Mouse (Mus musculus) ES-Bruce4 (cell line): ENCODE data around the gene Nol10. TPM values are rescaled to one million over a fixed set of nuclear protein-coding genes. Genes with fewer than 3 reads are reported as not detected.

Source experiments
- H3K27ac ChIP-seq: 2 replicates; pipeline ENCODE4 v1.5.1; 2012; ENCODE audit warnings: low read length, inconsistent platforms; ENCODE audit not compliant: insufficient read depth
- H3K27me3 ChIP-seq: 2 replicates; pipeline ENCODE4 v1.6.1; 2012; ENCODE audit warnings: mild to moderate bottlenecking, low read length, inconsistent platforms; ENCODE audit not compliant: control insufficient read depth, poor library complexity, insufficient read depth, severe bottlenecking
- H3K36me3 ChIP-seq: 2 replicates; pipeline ENCODE4 v1.6.1; 2012; ENCODE audit warnings: inconsistent platforms, mild to moderate bottlenecking, low read length, moderate library complexity; ENCODE audit not compliant: control insufficient read depth, poor library complexity, insufficient read depth, severe bottlenecking
- H3K4me1 ChIP-seq: one replicate; pipeline ENCODE4 v1.8.1; 2011; ENCODE audit warnings: low read length; ENCODE audit not compliant: control insufficient read depth, insufficient read depth
- H3K4me3 ChIP-seq: 2 replicates; pipeline ENCODE4 v1.5.1; 2011; ENCODE audit warnings: low read depth, mild to moderate bottlenecking, low read length
- H3K9ac ChIP-seq: 2 replicates; pipeline ENCODE4 v1.6.1; 2012; ENCODE audit warnings: low read depth, mild to moderate bottlenecking, inconsistent platforms; ENCODE audit not compliant: poor library complexity, severe bottlenecking
- H3K9me3 ChIP-seq: replicated peaks from 2 replicates; pipeline ENCODE4 v1.6.1; 2012; ENCODE audit warnings: mild to moderate bottlenecking, low read length, inconsistent platforms; ENCODE audit not compliant: control insufficient read depth, poor library complexity, insufficient read depth, severe bottlenecking
- CTCF ChIP-seq: IDR thresholded peaks from one replicate; pipeline ENCODE4 v1.8.1; 2011; ENCODE audit warnings: low read depth, low read length
- EP300 ChIP-seq: IDR thresholded peaks from 2 replicates; pipeline ENCODE4 v1.6.1; 2011; ENCODE audit warnings: low read depth, low read length; ENCODE audit not compliant: insufficient read depth
- POLR2A ChIP-seq: IDR thresholded peaks from one replicate; pipeline ENCODE4 v1.8.1; 2011; ENCODE audit warnings: low read length; ENCODE audit not compliant: insufficient read depth
- polyA plus RNA-seq: library from polyadenylated mRNA; stranded (reverse); fragments of >200 nt; gene quantifications from 2 replicates; pipeline ENCODE4 v1.2.4, GENCODE M21; 2011; ENCODE audit warnings: low read depth; ENCODE audit not compliant: missing spikeins, insufficient read depth, insufficient read length

Nol10 gene
- polyA plus RNA-seq, 1 experiment: 61.6 TPM

DNA sequence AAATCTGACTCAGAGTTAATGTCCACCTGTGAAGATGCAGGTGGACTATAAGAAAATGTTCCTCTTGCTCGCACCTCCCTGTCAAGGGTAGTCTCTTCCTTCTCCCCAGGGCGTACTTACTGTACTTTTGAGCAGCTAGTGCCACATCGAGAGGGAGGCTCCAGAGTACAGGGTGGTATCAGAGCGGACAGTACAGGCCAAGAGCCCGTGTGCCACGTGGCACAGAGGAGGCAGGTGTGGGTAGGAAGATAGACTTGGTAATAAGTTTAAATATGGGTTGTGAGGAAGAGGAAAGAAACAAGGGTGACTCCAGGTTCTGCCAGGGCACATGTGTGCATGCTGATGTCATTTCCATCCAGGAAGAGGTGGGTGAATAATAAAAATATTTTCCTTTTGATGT, 32.7 kb downstream of the Nol10 start:
- no peak overlapping the region for H3K9ac ChIP-seq
- H3K4me1 ChIP-seq: no peaks in the 10 kb centered on the region
- no peak overlapping the region for H3K27ac ChIP-seq
- H3K36me3 ChIP-seq: peaks cover 20% of the 10 kb centered on the region
- no peak for TF ChIP-seq POLR2A
- no peak for TF ChIP-seq EP300
- TF ChIP-seq CTCF: no peak
- no peaks in the 10 kb centered on the region for H3K9me3 ChIP-seq
- no peaks in the 10 kb centered on the region for H3K27me3 ChIP-seq
- no peak overlapping the region for H3K4me3 ChIP-seq

DNA sequence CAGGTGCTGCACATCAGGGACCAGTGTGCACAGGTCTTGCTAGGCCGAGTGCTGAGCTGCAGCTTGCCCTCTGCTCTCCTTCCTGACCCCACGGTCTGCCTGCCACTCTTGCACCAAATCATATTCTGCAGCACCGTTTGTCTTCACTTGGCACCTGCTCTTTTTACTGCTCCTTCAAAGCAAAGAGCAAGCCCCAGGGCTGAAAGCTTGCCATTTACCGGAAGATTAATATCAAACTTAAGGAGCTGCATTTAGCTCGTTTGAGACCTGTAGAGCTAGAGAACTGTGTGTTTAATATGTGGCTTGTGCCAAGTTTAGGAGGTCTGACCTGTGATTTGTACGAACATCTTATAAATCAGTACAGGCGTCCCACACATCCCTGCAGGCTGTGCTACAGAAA, 34.5 kb downstream of the Nol10 start:
- no peaks in the 10 kb centered on the region for H3K27me3 ChIP-seq
- no peaks in the 10 kb centered on the region for H3K9me3 ChIP-seq
- no peaks in the 10 kb centered on the region for H3K4me1 ChIP-seq
- no peak for TF ChIP-seq POLR2A
- no peak for TF ChIP-seq CTCF
- no peak for TF ChIP-seq EP300
- peaks cover 15% of the 10 kb centered on the region for H3K36me3 ChIP-seq
- no peak overlapping the region for H3K9ac ChIP-seq
- H3K27ac ChIP-seq: no peak overlapping the region
- no peak overlapping the region for H3K4me3 ChIP-seq

DNA sequence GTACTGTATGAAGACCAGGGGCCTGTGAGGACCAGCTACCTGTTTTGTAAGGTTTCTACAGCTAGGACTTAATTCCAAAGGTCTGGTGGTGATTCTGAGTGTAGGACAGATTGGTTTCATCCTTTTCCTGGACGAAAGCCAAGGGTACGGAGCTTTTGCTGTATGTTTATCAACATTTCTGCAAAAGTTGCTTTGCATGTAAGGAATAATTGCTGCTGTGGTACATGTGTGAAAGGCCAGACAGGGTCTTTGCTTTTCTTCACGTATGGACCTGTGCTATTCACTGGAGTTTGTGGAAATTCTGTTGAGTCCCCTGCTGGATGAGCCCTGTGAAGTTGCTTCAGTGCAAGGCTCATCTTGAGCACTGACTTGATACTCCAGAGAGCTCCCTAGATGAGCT, 38.6 kb downstream of the Nol10 start:
- Histone ChIP-seq H3K27ac (no peak overlapping the region), H3K4me1 (no peaks in the 10 kb centered on the region), H3K27me3 (no peaks in the 10 kb centered on the region), H3K4me3 (no peak overlapping the region), H3K9me3 (no peaks in the 10 kb centered on the region), H3K9ac (no peak overlapping the region), H3K36me3 (peaks cover 8% of the 10 kb centered on the region)
- TF ChIP-seq POLR2A (no peak), CTCF (no peak), EP300 (no peak)

DNA sequence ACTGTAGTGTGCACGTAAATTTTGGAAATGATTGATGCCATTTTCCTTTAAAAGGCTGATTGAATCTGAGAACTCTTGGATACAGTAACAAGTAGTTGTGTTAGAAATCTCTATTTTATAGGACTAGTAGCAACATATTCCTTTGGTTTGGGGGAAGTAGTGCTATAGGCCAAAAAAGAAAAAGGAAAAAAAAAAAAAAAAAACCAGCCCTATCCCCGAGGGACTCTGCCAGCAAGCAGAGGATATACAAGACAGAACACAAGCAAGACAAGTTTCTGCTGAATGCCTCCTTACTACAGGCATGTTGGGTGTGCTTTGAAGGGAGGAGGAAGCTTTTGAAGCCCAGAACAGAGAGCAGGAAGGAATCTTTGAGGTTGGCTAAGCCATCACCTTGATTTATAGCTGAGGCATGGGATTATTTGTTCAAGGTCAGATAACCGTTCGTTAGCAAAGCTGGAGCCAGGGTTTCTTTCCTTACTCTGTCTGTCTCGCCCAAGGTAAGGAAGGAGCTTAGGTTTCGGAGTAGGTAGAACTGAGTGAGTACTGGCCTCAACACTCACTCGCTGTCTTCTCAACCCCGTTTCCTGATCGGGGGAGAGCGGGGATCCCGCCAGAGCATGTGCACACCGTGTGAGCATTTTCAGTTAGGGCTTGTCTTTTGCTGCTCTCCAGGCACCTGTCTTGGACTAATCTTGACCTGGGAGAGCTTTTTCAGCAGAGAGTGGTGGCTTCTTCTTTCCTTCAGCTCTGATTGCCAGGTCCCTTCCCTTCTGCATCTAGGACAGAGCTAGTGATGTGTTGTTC, 39.3 kb downstream of the Nol10 start:
- Histone ChIP-seq H3K9me3 (no peaks in the 10 kb centered on the region), H3K27ac (no peak overlapping the region), H3K4me3 (no peak overlapping the region), H3K27me3 (no peaks in the 10 kb centered on the region), H3K4me1 (no peaks in the 10 kb centered on the region), H3K36me3 (peaks cover 8% of the 10 kb centered on the region), H3K9ac (no peak overlapping the region)
- no peak for TF ChIP-seq POLR2A
- no peak for TF ChIP-seq CTCF

DNA sequence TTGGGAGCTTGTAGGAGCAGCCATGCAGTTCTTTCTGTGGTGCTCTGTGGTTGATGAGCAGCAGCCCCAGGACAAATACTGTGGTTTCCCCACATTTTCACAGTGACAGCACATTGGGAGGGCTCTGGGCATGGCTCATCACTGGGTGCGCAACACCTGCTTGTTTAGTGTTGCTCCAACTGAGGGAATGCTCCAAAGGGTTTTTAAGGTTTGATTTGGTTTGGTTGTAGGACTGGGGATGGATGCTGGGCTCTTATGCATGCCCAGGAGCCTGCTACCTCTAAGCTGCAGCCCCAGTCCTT, 39.8 kb downstream of the Nol10 start:
- H3K27ac ChIP-seq: no peak overlapping the region
- no peak overlapping the region for H3K4me3 ChIP-seq
- H3K9me3 ChIP-seq: no peaks in the 10 kb centered on the region
- TF ChIP-seq CTCF (no peak), POLR2A (no peak), EP300 (no peak)
- no peaks in the 10 kb centered on the region for H3K27me3 ChIP-seq
- peaks cover 6% of the 10 kb centered on the region for H3K36me3 ChIP-seq
- H3K9ac ChIP-seq: no peak overlapping the region
- no peaks in the 10 kb centered on the region for H3K4me1 ChIP-seq

DNA sequence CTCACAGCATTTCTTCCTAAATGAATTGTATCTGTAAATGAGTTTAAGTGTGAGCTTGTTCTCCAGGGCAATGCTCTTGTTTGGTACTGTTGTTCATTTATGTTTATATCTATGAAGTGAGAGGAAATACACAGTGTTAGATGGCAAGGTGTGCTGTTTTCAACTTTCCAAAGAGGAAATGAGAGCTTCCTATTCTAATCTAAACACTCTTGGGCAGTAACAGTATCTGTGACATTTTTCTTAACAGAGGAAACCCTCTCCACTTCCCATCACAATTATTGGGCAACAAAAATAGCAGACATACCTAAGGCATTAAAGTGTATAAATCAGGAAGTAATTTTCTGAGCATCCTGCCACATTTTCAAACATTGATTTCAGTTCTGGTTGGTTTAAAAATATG, 41.8 kb downstream of the Nol10 start:
- no peak overlapping the region for H3K9ac ChIP-seq
- no peak overlapping the region for H3K27ac ChIP-seq
- H3K4me3 ChIP-seq: no peak overlapping the region
- H3K36me3 ChIP-seq: peaks cover 5% of the 10 kb centered on the region; the same call in 1 of the 2 replicates
- no peaks in the 10 kb centered on the region for H3K27me3 ChIP-seq
- H3K4me1 ChIP-seq: no peaks in the 10 kb centered on the region
- TF ChIP-seq CTCF (no peak), EP300 (no peak), POLR2A (no peak)
- no peaks in the 10 kb centered on the region for H3K9me3 ChIP-seq
